Mouse (Mus musculus) embryonic stem cell, embryonic (primary cell): ENCODE measurements at regions not wholly inside any gene's neighbourhood (a gene's known extent, or its start where the extent isn't known, plus 50 kb on each side); places are given as distances from the start of the nearest gene placed in this dataset.

Experiments used
- CTCF ChIA-PET, 4 experiments: fragments of 300-600 bp in 2 of 4; fragments of 350-600 bp in 2 of 4; sonication (Branson Sonifier 250); formaldehyde crosslinking; loops; one replicate each; lab custom pipeline; 2022; ENCODE audit warnings: inconsistent platforms in 2 of 4; lab: Charles Lee
- POLR2A ChIA-PET, 4 experiments: fragments of 300-600 bp in 2 of 4; fragments of 350-600 bp in 2 of 4; sonication (Branson Sonifier 250); formaldehyde crosslinking; loops; one replicate each; lab custom pipeline; 2022; ENCODE audit warnings: antibody characterized with exemption in 4 of 4, inconsistent platforms in 1 of 4; lab: Charles Lee

GRCm38 (mm10) chr11:54195954-54196353 lies 53.5 kb downstream of the Csf2 start:
- ChIA-PET POLR2A (interaction anchor here in 1 of 4 experiments (0.6 kb wide), 1 partner anchor 138 kb away, joined by 3 read pairs; no protein-coding TSS in a partner anchor), CTCF (interaction anchor here in 1 of 4 experiments (0.6 kb wide), 1 partner anchor 64 kb away, joined by 3 read pairs; no protein-coding TSS in a partner anchor)

GRCm38 (mm10) chr11:54194733-54195132 lies 54.7 kb downstream of the Csf2 start:
- ChIA-PET POLR2A (interaction anchor here in 2 of 4 experiments (0.6 kb wide), 2 partner anchors 95 to 138 kb away, joined by 3 to 4 read pairs; partner anchors contain the start of gene P4ha2 (in 1 of the 2)), CTCF (no interaction called here)

- ChIA-PET POLR2A (no interaction called here), CTCF (no interaction called here)
These were observed 57.2 kb downstream of the Csf2 start for GRCm38 (mm10) chr11:54192275-54192674.

GRCm38 (mm10) chr11:54187826-54188225 lies 61.6 kb downstream of the Csf2 start:
- ChIA-PET CTCF (no interaction called here), POLR2A (no interaction called here)

- CTCF ChIA-PET = no interaction called here
- POLR2A ChIA-PET = no interaction called here
These were observed 62.1 kb downstream of the Csf2 start for GRCm38 (mm10) chr11:54187377-54187776.

- ChIA-PET CTCF (no interaction called here), POLR2A (no interaction called here)
These were observed 63.6 kb downstream of the Csf2 start for GRCm38 (mm10) chr11:54185710-54186325.

GRCm38 (mm10) chr11:54181696-54182323 lies 67.7 kb downstream of the Csf2 start:
- ChIA-PET CTCF (interaction anchor here in 1 of 4 experiments (0.9 kb wide), 1 partner anchor 11 kb away, joined by 3 read pairs; no protein-coding TSS in a partner anchor), POLR2A (interaction anchor here in 1 of 4 experiments (0.5 kb wide), 1 partner anchor 91 kb away, joined by 4 read pairs; no protein-coding TSS in a partner anchor)
